Mouse (Mus musculus) T-helper 1 cell (primary cell): Measurements from ENCODE around the gene Bmp2k.

Experiments used
- in situ Hi-C: fragments of 300-600 bp; cut with MboI, MseI; formaldehyde crosslinking; loops from one replicate; pipeline ENCODE4 v1.15.1; 2025; ENCODE audit warnings: high pct_unique_total_duplicates

The Bmp2k gene

DNA sequence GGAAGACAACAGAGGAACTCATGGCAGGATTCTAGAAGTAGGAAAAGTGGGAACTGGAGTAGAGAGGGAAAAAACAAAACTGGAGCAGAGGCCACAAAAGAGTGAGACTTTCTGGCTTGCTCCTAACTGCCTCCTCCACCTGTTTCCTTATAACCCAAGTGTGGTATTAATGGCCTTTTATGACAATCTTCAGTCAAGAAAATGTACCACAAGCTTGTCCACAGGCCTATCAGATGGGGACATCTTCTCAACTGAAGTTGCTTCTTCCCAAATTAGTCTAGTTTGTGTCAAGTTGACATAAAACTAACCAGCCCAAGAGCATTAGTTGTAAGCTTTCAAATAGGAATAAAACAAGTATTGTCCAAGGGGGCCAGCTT is 27.0 kb upstream of the Bmp2k start:
- in situ Hi-C loops: no loop called here

DNA sequence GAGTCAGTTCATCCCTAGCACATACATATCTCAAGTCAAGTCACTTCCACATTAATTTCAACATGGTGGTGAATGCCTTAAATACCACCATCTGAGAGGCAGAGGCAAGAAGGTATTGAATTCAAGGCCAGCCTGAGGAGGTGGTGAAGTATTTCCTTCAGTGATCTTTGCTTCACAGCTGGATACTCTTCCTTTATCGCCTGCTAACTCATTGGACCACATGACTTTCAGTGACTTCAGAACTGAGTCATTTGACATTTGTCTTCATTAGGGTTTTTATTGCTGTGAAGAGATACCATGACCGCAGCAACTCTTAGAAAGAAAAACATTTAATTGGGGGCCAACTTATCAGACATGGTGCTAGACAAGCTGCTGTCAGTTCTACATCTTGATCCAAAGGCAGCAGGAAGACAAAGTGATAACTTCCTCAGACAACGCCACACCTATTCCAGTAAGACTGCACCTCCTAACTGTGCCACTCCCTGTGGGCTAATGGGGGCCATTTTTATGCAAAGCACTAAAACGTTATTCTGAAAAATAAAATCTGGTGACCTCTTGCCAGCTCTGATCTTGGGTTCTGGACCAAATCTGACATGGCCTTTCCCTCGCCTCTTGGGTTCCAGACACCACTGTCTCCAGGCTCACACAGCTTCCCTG is 24.9 kb upstream of the Bmp2k start:
- in situ Hi-C loops: no loop called here

DNA sequence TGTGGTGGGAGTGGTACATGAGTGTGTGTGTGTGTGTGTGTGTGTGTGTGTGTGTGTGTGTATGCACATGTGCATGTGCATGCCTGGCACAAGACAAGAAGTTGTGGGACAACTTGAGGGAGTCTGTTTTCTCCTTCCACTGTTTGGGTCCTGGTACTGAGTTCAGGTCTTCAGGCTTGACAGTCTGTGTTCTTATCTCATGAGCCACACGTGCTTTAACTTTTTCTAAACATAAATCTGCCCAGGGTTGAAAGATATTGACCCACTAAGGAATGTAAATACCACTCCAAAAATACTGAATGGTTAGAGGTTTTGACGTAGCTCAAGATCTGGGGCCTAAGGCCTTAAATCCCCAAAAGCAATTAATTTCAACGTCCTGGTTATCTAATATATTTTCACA is 23.8 kb upstream of the Bmp2k start:
- in situ Hi-C loops: no loop called here

DNA sequence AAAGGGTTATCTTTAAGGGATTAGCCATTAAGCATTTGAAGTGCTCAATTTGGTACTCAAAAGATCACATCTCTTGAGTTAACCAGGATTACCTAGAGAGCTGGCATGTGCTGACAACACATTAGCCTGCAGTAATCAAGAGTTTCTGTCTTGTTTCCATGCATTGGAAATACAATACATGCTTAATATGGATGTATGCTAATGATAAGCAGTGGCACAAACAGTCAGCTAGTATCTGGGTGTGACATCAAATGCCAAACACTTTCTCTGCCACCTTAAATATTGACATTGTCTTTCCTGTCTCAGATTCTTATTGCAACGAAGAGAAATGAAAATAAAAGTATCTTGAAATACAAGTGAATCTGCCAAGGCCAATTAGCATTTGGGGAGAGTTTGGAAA is 22.8 kb upstream of the Bmp2k start:
- in situ Hi-C loops: no loop called here

DNA sequence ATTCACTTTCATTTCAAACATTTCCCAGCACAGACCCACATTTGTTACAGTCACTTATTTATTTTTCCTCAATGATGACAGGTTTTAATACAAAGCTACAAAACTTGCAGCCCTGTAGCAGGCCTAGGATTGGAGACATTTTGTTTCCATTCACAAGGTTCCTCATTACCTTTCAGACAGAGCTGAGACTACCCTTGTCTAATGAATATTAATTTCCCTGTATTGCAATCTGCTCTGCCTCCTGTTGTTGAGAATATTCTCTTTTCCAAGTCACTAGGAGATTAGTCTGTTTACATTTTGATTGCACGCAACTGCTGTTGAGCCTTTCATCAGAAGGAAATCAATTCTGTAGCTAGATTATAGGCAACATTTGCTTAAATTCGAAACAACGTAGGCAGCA is 22.4 kb upstream of the Bmp2k start:
- in situ Hi-C loops: no loop called here

DNA sequence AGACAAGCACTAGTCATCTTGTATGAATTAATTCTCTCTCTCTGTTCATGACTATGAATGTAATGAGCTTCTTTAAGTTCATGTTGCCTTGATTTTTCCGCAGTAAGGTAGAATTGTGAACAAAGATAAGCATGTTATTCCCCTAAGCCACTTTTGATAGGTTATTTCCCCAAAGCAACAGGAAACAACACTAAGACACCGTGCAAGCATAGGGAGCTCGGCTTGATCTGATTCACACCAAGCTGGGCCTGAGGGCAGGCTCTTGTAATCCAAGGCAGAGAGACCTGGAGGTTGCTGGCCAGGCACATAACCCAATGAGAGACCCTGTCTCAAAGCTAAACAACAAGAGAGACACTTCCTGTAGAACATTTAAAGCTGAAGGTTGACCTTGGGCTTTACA is 21.3 kb upstream of the Bmp2k start:
- in situ Hi-C loops: no loop called here

DNA sequence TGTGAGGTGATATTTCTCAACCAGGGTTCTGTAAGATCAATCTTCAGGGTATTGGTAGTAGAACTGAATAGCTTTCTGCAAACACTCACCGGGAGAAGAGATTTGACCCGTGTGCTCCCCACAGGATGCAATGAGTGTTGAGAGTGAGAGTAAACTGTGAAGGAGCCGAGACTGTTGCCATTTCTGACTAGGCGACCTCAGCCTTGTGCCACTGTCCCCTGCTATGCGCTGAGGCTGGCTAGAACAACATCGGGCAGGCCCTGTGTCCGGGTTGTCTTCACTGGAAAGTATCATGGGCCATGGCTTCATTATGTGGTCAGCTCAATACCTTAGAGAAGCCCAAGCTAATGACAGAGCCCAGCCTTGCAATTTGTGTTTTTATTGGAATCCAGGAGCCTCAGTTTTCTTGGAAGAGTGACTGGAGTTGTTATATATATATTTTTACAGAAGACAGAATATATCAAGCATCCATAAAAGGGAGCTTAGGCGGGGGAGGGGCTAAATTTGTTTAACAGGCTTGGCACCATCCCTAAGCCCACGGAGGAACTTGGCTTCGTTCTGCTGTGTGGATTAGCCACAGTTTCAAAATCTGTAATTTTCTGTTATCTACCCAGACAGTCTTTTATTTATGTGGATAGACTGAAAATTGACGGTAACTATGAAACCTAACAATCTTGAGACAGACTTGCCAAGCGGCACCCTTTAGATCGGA is 18.0 kb upstream of the Bmp2k start:
- in situ Hi-C loops: no loop called here

DNA sequence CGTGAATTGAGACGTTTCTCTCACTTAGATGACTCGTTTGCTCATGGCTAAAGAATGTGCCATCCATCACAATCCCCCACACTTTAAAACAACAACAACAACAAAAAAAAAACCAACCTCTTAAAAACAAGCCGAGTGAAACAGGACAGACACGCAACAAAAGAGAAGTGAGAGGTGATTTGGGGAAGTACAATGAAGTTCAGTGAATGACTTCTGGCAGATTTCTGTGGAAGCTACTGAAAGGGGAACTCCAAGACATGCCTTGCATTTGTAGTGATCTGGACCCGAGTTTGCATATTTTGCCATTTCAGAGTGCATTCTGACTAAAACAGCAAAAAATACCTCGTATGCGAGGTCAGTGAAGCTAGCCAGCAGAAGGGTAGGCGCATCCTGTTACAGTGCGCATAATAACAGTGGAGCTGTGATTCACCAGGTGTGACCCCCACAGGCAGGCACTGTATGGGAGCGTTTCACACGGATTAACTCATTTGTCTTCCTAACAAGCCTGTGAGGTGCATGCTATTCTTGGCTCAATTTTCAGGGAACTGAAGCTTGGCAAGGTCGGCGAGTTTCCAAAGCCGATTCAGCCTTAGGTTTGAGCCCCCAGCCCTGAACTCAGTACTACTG is 17.4 kb upstream of the Bmp2k start:
- in situ Hi-C loops: no loop called here

DNA sequence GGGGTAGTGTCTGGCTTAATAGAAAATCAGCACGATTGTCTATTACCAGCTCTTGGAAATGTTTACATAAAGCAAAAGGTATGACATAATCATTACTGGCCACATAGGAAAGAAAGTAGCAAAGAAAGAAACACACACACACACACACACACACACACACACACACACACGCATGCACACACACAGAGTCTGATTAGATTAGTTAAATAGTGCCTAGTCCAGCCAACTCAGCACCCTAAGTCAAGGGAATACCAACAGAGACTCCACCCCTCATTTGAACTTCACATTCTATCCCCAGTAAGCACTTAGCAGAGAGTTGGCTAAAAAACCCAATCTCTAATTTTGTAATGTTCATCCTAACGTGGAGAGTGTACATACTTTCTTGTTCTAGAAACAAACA is 15.5 kb upstream of the Bmp2k start:
- in situ Hi-C loops: no loop called here

DNA sequence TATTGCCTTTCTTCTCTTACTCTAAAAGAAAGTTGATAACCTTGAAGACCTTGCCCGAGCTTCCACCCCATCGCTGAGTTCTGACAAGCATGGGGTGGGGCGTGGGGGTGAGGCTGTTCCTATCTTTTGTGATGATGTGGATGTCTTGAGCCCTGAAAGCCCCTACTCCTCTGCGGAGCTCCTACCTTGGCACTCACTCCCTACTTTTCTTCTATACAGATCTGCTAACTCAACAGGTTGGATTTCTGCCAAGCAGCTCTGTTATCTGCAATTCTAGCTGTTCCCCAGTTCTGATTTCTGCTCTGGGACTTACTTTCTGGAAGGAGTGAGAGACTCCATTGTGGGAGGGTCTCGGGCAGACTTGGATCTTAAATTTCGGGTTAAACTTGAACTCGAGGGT is 14.3 kb upstream of the Bmp2k start:
- in situ Hi-C loops: no loop called here

DNA sequence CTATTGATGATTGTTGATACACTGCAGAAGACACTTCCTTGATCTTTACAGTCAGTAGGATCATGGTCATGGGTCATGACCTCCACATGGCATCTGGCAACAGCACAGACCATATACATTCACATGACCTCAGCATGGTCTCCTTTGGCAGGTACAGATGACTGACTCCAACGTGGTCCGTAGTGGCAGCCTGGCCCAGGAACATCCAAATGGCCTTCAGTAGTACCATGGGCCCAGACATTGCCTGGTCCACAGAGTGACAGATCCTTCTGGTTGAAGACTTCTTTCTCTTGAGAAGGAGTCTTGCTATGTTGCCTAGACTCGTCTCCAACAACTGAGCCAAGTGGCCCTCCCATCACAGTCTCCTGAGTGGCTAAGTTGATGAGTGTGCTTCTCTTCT is 10.6 kb upstream of the Bmp2k start:
- in situ Hi-C loops: no loop called here

DNA sequence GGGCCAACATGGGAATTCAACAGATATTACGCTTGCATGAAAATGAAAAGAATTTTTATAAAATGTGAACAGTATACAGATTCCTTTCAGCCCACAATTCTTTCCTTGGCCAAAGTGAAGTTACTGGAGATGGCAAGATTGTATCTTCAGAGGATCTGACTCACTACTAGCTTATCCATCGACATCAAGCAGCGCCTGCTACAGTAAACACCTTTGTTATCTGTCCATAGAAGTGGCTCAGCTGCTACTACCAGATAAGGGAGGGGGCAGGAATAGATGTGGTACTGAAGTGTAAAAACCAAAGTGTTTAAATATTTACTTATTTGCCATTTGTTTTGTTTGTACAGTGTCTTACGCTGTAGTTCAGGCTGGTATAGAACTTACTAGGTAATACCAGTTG is 8.6 kb upstream of the Bmp2k start:
- in situ Hi-C loops: no loop called here

DNA sequence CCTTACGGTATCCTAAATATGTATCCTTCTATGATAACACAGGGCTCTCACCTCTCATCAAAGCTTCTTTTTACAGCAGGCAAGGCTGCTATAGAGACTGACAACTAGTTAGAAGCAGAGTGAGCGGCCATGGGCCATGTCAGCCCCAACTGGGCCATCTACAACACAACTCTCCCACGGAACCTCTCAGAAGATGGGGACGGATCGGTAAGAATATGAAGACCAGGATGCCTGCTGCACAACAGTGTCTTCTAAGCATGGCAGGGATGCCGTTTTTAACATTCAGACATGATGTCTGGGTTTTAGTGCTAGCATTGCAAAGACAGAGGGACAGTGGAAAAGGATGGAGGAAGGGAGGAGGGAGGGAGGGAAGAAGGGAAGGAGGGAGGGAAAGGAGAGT is 6.3 kb upstream of the Bmp2k start:
- in situ Hi-C loops: no loop called here

DNA sequence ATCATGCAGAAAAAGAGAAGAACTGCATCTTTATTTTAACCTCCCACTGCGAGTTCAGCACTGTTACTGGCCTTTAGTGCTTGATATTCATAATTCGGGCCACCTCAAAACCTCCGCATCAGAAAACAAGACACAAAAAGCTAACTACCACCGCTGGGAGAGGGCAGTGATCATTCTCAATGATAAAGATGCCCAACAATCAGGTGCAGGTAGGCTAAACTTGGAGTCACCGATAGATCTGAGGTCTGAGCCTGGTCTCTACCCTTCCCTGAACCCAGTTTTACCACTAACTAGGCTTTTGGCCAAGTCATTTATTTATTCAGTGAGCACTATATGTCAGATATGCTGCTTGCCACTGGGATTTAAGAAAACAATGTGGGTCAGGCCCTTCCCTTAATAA is 4.8 kb upstream of the Bmp2k start:
- in situ Hi-C loops: no loop called here

DNA sequence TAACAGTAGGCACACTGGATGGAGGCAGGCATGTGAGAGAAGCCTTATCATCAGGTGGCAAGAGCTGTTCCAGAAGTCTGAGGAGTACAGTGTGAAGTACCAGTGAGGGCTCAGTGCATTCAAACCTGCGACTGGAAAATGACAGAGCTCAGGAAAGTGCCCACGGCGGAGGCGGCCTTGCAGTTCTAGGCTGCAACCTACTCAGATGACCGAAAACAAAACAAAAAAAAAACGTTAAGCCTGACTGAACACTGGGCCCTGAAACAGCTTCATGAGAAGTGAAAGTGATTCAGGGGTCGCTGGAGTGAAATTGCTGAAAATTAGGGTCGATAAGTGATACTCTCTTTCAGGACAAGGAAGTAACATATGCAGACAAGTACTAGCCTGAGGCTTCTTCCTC is 4.4 kb upstream of the Bmp2k start:
- in situ Hi-C loops: no loop called here

DNA sequence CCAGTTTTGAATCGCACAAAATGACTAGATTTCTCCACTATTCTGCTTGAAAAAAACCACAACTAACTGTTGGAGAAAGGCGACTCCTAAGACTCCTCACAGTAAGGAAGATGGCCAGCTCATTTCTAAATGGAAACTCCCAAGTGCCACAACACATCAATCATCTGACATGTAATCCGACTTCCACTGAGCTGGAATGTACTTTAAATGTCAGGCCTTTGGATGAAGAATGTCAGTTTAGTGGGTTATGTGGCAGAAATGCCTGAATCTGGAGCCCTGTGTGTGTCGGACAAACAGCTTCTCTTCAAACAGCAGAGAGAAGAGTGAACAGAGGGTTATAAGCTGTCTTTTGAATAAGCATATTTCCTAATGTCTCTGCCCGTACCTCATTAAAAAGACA is 1.7 kb upstream of the Bmp2k start:
- in situ Hi-C loops: no loop called here

DNA sequence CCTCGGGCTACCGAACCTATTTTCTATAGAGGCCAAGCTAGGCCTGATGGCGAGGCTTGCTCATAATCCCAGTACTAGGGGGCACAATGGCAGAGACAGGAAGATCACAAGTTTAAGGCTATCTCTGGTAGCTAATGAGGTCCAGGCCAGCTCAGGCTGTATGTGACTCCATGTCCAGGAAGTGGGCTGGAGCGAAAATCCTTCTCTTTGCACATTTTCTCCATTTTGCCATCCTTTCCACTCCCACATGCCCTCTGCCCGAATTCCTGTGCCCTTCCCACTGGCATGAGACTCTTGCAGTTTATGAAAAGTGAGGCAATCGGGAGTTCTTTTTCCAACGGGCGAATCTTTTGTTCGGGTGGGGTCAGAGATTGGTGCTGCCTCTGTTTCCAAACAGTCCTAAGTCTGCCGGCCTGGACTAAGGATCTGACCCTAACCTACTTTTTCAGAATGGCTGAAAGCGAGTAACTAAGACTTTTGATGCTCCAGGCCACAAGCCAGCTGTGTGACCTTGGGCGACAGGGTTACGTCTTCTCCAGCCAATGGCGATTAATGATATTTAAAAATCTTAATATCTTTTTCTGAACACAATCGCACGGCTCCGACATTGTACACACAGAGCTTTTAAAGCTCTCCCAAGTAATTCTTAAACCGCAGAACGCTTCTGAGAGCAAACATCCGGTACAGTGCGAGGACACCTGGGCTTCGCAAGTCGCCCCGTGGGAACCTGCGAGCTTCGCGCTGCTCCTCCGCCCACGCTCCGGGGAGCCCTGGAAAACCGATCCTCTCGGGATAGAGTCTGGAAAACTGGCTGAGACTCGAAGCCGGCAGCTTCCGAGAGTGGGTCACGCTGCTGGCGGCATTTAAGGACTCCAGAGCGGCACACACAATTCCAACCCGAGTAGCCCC is 834 bp upstream of the Bmp2k start:
- in situ Hi-C loops: no loop called here

DNA sequence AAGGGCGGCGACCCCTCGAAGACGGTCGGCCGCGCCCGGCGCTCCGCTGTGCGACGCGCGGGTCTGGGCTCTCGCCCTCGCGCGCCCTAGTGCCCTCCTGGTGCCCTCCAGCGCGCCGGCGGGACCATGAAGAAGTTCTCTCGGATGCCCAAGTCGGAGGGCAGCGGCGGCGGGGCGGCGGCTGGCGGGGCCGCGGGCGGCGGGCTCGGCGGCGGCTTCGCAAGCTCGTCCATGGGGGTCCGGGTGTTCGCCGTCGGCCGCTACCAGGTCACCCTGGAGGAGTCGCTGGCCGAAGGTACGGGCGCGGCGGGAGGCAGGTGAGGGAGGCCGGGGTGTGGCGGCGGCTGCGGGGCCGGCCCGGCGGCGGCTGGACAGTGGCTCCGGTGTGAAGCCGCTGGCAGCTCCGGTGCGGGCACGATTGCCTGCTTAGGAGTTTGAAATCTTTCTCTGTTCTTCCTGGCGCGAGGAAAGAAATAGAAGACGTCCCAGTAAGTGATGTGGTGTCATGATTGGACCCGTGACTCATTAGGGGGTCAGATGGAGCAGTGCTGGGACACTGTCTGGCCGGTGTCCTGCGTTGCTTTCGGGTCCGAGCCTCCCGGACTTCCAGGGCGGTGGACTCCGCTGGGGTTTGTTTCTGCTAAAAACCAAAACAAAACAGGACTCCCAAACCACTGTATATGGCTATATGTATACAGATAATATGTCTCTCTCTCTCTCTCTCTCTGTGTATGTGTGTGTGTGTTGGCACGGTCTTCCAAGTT is 495 bp downstream of the Bmp2k start:
- in situ Hi-C loops: no loop called here

DNA sequence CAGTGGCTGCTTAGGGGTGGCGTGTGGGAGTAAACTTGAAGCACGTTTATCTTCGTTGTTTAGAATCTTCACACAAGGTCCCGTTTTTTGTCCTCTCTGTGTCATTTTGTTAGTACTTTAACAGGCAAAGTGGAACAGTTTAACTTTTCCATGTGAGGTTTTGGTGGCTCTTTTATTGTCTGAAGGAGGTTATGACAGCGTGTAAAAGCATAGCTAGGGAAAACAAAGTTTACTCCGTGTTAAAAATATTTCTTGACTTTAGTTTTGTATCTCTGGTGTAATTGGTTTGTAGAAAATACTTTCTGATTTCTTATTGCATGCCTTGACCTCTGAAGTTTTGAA is 1.0 kb downstream of the Bmp2k start:
- in situ Hi-C loops: no loop called here

DNA sequence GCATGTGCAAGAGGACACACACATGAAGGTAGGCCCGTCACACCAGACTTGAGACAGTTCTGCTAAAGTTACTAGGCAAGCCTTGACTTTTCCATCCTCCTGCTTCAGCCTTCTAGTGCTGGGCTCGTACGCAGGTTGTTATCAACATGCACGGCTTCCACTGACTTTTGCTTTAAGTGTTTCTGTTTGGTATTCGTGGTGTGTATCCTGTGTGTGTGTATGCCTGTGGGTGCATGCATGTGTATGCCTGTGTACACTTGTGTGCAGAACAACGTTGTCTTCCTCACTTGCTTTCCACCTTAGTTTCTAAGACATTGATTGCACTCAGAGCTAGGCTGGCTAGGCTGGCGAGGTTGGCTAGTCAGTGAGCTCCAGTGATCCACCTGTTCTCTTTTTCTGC is 2.1 kb downstream of the Bmp2k start:
- in situ Hi-C loops: no loop called here

DNA sequence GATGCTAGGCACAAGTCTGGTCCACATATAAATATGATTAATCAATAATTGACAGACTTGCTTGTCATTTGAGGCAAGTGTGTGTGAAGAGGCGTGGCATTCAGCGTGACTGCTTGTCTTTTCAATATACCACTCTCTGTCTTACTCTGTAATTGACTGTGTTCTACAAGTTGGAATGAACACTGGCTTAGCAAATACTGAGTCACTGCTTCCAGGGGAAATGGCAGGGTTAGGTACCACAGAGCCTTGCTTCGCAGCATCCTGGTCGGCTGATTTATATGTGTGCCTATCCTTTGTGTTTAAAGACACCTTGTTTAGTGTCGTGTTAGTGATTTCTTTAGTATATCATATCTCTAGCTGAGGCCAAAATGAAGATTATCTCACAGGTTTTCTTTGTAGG is 3.0 kb downstream of the Bmp2k start:
- in situ Hi-C loops: loop anchor here (5.0 kb wide), 1 partner anchor 88 kb away; no protein-coding TSS in a partner anchor

DNA sequence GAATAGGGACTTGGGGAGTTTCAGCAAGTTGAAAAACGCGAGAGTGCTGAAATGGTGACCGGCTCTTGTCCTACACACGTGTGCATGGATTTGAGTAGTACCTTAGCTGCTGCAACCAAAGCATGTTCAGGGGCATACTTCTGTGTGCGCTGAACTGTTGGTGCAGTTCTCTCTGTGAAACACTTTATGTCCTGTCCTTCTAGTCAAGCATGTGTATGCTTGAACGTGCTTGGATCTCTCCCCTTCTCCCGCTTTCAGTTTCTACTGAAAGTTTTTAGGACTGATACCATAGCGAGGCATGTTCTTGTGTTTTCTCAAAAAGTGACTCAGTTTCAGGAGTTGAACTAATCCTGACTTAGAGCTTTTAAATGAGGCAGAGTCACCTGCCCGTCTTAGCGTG is 3.7 kb downstream of the Bmp2k start:
- in situ Hi-C loops: loop anchor here (5.0 kb wide), 1 partner anchor 89 kb away; no protein-coding TSS in a partner anchor
